Mouse (Mus musculus) inflammation-experienced regulatory T-cells, adult 6 months (primary cell): ENCODE results near the gene Ap5z1. TPM values are rescaled to one million over a fixed set of nuclear protein-coding genes. Genes with fewer than 3 reads are reported as not detected.

Source experiments
- ATAC-seq: one replicate; pipeline ENCODE4 v1.8.0; 2017
- polyA plus RNA-seq, 3 experiments: library from polyadenylated mRNA; unstranded; fragments of 100-300 nt; shearing (Covaris generic); gene quantifications; one replicate each; pipeline ENCODE4 v1.2.1; 2017

The Ap5z1 gene
- polyA plus RNA-seq = 10 to 100 TPM; 16.8 to 19.4 (median 19.1) TPM

DNA sequence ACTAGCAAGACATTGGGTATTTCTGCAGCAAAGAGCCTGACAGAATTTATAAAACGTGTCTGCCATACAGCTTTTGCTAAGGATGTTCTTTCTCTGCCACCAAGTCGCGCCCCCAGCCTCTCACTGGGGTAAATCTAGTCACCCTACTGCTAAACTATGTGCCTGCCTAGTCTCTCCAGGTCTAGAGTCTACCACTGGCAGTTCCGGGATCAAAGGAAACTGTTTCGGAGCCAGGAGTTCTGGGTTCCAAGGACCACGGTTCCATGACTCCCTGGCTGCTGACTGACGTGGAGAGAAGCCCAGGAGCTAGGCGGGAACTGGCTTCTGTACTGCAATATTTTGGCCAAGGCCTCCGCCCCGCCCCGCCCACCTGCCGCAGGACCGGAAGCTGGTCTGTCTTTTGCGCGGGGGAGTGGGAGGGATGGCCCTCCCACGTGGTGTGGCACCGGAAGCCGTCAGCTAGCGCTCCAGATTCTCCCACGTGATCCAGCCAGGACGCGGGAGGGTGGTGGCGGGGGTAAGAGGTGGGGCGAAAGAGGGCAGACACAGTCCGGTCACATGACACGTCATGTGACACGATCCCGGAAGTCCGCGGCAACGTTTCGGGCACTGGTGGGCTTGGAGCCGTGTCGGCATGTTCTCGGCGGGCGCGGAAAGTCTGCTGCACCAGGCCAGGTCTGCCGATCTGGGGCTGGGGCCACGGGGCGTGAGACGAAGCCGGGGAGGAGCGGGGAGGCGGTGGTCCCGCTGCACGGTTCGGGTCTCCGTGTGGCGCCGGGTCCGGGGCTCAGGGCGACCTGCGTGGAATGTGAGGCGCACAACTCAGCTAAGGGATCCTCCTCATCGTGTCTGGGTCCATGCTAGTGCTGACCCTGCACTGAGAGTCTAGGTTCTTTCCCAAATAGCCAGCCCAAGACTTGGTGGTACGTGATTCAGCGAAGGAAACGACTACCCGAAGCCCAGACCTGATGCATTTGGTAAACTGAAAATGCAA lies at the start of gene Ap5z1:
Ap5z1 (plus strand) TSS at position 484 of the 994 bp plus-strand sequence.
- ATAC-seq = peak; percentile 97

DNA sequence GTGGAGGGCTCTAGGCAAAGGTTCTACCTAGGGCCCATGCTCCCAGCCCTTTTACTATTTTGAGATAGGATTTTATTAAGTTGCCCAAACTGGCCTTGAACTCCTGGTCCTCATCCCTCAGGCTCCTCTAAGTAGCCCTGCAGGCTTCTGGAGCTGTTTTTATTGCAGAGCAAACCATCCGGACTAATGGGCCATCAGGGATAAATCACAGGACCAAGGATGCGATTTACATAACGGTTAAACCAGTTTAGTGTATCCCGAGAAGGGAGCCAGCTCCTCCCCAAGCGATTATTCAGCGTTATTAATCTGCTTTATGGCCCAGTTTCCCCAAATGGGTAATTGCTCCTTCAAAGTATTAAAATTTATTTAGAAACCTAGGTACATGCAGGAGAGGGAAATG lies 48.3 kb upstream of the Ap5z1 start:
- ATAC-seq = no peak

DNA sequence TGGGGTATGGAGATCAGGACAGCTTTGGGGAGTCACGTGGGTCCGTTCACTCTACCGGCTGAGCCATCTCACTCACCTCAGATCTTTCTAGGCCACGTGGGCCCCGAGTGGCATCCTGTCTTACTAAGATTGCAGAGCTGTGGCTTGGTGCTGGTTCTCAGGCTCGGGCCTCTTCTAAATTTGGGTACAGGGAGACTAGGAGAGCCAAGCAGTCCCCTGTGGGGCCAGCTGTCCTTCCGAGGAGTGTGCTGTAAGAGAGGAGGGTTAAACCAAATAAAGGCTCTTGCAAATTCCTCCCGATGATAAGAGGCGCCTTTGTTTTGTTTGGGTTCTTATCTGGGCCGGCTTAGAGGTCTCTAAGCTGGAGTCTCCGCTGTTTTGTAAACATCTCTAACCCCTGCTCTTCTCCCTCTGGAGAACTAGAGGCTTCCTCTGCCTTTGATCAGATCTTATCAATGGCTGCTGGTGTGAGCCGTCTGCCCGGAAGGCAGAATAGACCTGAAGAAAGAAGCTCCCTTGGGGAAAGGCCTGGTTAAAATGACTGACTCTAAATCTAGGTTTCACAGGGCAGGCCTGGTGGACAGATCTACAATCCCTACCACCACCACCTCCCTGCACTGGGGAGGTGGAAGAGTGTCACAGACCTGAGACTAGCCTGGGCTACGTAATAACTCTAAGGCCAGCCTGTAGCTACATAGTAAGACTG lies 47.5 kb upstream of the Ap5z1 start:
- ATAC-seq = peak; percentile 100

DNA sequence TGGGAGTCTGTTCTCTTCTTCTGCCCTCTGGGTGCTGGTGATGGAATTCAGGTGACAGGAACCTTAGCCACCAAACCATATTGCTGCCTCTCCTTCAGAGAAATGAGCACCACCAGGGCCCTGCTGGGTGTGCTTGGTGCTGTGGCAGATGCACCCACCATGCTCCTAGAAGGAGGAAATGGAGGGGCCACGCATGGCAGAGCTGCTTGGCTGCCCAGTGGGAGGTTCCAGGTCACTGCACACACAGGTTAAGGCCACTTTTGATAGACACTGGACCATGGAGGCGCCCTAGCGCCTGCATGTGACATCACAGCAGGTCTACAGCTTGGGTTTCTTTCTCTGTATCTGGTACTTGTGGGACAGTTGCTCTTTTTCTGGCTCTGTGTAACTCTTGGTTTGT lies 46.6 kb upstream of the Ap5z1 start:
- ATAC-seq = no peak

DNA sequence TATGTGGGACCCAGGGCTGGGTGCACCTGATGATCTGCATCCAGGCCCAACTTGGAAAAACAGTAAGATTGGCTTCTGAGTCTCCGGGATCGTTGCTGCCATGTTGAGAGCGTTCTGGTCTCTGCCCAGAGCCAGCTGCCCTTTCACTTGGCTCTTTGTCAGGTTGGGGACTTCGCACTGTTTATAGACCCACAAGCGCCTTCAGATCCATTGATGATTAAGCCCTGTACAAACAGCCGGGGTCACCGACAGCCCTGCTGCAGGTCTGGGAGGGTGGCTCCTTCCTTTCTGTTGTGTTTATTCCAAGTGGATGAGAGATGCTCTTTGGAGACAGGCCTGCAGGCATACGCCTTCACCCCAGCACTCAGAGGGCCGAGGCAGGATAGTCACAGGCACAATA lies 45.9 kb upstream of the Ap5z1 start:
- ATAC-seq = no peak

DNA sequence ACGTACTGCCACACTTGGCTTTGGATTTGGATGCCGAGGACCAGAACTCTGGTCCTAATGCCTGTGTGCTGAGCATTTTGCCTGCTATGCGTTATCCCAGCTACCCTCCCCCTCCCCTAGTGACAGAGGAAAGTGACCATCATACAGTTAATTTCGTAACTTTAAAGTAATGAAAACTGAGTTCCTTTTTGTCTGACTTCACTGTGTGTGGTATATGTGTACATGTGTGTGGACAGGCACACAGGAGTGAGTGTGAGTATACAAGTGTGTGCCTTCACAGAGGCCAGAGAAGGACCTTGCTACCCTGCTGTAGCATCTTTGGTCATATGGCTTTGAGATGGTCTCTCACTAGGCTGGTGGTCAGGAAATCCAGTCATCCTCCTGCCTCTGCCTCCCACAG lies 45.3 kb upstream of the Ap5z1 start:
- ATAC-seq = no peak

DNA sequence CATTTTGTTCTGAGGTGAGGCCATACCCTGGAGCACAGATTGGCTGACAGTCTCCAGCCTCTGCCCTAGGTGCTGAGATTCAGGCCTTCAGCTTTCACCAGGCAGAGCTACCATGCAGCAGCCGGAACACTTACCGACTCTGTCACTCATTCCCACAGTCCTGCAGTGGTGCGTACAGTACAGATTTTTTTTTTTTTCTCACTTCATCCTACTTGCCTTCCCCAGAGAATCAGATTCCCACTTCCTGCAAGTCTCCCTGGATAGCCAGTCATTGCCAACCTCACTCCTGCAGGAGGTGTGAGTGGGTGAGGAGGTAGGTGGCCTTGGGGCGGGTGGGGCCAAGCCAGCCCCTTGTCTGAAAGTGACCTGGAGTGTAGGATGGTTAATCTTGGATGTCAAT lies 43.4 kb upstream of the Ap5z1 start:
- ATAC-seq = no peak

DNA sequence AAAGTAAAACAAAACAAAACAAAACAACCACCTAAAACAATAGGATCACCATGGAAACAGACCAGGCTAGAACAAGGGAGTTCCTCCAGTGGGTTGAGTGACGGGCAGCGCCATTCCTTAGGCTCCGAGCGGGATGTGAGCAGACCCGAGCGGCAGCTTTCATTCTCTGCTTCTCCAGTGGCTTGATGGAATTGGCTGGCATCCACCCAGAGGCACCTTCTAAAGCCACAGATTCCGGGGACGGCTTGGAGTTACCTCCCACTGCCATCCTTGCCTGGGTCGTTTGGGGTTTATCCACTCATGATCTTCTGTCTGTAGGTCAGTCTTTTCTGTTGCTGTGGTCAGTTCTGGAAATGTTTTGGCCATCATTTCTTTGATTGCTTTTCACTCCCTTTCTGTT lies 42.8 kb upstream of the Ap5z1 start:
- ATAC-seq = no peak

DNA sequence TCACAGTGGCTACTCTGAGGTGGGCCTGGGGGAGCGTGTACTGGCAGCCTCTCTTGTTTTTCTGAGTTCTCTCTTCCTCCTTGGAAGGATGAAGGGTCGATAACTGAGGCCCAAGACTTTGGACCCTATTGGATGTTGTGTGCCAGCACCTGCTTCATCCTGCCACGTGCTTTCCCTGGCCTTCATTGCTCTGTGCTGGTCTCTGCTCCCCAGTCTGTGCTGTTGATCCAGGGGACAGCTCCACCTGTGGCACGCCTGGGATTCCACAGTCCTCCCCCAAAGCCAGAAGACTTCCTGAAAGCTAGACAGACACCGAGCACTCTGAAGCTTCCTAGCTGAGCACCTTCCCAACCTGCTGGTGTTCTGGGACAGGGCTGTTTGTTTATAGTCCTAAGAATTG lies 41.9 kb upstream of the Ap5z1 start:
- no peak for ATAC-seq

DNA sequence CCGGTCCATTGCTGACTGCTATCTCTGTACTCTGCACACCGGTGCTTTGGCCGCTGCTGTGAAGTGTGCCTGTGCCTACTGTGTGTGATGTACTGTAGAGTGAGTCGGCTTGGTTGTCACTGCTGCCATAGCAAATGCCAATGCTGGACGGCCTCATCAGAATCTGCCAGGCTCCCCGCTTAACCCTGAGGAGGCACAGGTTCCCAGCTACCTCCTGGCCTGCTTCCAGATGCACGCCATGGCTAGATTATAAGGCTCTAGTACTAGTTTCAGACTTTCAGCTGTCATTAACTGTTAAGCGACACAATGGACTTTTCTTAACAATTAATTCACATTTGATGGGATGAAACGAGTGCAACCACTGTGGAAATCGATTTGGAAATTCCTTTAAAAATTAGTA lies 40.6 kb upstream of the Ap5z1 start:
- ATAC-seq = no peak

DNA sequence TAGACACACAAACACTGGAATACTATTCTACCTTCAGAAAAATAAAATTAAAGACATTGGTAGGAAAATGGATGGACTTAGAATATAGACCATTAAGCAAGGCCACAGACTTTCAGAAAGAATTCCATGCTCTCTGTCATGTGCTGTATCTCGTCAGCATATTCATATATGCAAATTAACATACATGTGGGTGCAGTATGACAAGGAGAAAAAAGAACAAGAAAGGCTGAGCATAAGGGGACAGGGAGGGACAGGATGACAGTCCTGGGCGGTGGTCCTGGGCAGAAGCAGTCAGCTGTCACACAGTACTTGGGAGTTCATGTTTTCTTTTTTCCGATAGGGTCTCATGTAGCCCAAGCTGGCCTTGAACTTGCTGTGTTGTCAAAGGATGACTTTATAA lies 40.0 kb upstream of the Ap5z1 start:
- ATAC-seq = no peak

DNA sequence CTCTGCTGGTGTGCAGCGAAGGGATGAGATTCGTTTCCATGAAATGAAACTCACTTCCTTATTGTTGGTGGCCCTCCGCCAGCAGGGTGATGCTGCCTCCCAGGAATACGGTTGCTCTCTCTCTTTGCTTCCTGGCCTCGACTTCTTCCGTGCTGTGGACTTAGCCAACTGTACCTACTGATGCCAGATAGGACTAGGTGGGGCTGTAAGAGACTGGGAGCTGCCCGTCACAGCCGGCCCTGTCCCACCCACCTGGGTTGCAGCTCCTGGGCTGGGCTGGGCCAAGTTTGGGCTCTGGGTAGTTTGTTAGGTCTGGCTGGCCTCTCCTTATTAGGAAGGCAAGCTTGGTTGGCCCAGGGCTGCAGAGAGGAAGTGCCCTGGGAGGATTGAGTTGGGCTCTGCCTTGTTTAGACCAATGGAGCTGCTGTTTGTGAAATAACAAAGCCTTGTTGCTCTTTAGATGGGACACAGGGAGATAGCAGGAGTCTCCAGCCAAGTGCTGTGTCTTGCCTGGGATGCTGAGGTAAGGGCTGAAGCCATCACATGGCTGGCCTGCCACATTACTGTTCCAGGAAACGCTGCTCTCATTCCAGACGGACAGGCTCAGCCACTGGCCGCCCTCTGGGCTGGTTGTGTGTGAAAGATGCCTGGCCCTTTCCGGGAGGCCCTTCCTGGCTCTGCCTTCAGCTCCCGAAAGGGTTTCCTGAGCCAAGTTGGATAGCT lies 39.0 kb upstream of the Ap5z1 start:
- ATAC-seq = no peak

DNA sequence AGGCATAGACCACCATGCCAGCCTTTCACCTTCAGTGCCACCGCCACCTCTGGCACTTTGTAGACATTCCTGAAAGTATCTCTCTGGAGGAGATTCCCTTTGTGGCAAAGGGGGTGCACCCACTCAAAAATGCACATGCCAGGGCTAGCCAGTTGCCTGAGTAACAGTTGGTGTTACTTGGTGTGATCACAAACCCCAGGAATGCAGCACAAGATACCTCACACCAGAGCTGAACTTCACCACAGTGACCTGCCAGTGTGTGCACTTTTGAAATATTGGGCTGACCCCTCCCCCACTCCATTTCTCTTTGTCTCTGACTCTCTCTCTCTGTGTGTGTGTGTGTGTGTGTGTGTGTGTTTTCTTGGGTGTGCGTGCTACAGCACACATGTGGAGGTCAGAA lies 37.3 kb upstream of the Ap5z1 start:
- no peak for ATAC-seq

DNA sequence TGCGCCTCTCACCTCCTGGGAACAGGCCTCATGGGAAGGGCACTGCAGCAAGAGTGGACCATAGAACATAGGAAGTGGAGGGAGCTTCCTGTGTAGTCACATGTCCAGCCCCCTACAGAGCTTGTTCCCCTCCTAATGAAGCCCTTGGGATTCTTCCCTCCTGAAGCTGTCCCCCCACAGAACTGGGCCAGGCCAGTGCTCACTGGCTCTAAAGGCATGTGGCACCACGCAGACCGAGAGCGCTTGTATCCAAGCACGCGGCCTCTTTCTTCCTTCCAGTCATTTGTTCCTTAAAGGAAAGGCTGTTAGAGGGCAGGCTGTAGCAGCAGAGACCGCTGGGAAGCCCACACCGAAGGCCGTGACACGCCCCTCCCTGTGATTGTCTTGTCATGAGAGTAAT lies 35.9 kb upstream of the Ap5z1 start:
- no peak for ATAC-seq

DNA sequence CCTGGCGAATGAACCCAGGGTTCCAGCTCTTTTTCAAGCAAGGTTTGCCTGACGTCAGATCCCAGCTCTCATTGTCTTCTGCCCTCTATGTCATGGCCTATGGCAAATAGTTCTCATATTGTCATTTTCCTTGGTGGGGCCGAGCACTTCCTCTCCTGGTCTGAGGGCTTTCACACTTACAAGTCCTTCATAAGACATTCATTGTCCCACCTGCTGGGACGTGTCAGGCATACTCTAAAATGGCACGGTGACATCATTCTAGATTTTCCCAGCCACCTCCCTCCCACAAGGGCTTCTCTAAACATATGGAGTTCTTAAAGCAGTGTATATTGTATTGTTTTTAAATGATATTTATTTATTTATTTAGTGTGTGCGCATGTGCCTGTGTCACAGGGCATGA lies 35.1 kb upstream of the Ap5z1 start:
- no peak for ATAC-seq

DNA sequence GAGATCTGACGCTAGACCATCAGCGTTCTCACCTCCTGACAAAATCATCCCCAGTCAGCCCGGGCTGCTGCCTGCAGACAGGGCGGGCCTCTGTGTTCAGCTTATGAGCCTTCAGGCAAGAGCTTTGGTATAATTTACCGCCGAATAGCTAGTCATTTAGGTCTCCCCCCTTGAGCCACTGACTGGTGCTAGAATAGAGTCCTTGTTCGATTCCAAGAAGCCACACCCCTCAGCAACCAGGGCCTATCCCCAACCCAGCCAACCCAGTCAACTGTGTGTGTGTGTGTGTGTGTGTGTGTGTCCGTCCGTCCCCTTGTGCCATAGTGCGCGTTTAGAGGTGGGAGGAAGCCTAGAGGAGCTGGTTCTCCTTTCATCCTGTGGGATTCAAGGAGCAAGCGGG lies 32.7 kb upstream of the Ap5z1 start:
- ATAC-seq = no peak

DNA sequence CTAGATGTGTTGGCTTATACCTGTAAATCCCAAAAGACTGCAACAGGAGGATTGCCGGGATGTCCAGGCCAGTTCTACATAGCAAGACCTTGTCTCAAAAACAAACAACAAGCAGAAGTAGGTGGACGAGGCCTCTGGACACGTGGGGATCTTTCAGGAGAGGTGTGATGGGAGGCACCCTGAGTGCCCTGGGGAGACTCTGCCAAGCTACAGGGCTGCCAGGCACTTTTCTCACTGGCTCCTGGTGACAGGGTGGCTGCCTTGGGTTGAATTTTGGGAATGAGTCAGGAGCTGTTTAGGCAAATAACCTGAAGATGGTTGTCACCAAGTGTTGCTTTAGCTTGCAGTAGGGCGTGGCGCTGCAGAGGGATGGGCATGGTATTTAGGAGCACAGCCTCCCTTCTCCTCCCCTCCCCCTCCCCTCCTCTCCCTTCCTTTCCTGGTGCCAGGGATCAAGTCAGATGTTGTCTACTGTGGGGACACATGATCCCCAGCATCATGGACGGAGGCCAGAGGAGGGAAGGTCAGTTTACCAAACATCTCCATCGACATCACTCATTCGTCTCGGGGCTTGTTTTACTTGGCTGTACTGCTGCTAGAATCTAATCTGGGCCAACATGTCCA lies 31.8 kb upstream of the Ap5z1 start:
- no peak for ATAC-seq

DNA sequence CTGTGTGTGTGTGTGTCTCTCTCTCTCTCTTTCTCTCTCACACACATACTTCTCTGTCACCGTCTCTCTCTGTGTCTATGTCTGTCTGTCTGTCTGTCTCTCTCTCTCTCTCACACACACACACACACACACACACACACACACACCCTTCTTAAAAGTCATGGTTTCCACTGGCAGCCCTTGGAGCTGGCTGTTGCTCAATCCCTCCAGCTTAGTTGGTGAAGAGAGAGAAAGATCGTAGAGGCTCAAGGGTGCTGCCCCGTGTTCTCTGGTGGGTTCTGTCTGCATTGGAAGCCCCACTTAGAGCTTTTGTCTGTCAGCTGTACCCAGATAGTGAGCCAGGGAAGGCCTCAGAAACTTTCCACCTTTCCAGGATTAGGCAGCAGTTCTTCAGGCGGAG lies 31.0 kb upstream of the Ap5z1 start:
- ATAC-seq = no peak

DNA sequence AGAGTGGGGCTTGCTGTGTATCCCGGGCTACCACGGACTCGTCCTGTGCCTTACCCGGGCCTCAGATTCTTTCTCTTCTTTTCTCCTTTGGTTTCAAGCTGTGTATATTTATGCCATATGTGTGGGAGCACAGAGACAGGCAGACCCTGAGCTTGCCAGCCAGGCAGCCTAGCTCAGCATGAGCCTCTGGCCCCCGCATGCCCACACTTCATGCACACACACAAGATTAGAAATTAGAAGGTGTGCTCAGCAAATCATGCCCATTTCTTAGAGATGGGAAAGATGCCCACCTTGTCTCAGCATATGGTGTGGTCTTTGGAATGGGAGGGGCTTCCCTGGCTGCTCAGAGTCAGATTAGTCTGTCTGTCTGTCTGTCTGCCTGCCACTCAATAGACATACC lies 29.7 kb upstream of the Ap5z1 start:
- ATAC-seq = no peak

DNA sequence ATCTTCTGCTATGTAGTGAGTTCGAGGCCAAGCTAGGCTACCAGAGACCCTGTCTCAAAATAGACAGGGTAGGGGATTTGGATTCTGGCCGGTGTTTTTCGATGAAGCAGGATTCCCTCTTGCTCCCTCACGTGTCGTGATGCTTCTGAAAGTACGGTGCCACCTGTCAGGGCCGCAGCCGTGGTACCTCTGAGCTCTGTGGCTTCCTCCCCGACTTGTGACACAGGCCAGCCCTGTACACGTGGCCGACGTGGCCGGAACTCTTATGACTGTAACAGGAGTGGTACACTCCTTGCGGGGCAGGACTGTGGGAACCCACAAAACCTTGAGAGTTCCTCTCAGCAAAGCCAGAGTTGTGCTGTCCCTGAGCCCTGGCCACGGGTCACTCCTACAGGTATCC lies 28.0 kb upstream of the Ap5z1 start:
- ATAC-seq = no peak

DNA sequence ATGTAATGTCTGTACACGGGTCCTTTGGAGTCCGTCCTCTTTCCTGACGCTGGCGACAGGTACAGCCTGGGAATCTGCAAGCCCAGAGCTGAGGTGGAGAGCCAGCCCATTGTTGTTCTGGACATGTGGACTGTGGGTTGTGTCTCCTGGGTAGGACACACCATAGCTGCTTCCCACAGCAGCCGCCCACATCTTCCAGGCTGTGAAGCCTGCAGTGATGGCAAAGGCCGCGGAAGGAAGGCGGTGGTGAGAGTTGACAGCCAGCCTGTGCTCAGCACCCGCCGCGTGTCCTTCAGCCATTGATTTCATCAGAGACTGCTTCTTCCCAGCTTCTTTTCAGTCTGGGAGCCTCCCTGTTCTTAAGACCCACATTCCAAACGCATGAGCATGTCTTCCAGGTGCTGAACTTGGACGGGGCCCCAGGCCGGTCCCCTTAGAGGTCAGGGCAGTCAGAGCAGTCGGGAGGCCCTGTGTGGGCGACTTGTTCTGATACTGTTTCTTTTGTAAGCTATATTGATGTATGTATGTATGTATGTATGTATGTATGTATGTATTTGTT lies 25.3 kb upstream of the Ap5z1 start:
- ATAC-seq = no peak

DNA sequence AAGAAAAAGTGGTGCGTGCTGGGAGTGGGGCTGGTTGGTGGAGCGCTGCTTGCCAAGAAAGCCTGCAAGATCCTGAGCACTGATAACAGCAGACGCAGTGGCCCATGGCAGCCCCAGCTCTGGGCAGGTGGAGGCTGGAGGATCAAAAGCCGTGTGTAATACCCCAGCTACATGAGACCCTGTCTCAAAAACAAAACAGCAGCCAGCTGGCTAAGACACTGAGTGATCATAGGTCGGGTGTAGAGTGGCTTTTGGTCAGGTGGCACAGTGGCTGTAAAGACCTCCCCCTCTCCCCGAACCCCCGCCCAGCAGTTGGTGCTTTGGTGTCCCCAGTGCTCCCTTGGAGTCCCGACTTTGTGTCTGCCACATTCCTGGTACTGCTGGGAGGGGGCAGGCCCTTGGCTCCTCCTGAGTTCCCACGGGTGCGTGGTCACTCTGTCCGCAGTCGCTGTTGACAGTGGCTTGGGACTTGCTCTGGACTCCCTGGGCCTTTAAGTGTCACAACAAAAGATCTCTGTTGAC lies 23.8 kb upstream of the Ap5z1 start:
- ATAC-seq = no peak
